Mouse (Mus musculus) right cerebral cortex, postnatal 14 days (tissue): ENCODE results near the gene Tjp1.
A peak's percentile ranks its signal among the peaks of the same experiment; 100 is the strongest.

ENCODE experiments used
- DNase-seq: peaks from one replicate; pipeline ENCODE4 v3.0.0; 2022

The Tjp1 gene

GRCm38 (mm10) chr7:65430401-65430800 is 97.2 kb downstream of the Tjp1 start:
- DNase-seq = no peak

DNA sequence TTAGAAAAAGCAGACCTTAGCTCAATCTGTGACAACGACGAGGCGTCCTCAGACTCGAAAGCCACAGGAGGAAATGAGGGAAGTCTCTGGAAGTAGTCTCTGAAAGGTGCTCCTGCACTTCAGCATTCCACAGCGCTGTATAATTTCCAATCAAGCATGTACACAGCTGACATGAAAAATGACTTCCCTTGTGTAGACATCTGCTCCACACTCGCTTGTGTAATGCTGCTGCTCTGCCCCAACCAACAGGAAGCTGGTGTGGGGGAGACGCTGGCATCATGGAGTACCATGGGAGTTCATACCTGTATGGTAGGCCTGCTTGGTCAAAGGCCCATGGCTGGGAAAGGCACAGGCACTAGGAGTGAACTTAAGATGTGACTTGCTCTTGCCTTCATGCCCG is 103.1 kb downstream of the Tjp1 start:
- DNase-seq = no peak

DNA sequence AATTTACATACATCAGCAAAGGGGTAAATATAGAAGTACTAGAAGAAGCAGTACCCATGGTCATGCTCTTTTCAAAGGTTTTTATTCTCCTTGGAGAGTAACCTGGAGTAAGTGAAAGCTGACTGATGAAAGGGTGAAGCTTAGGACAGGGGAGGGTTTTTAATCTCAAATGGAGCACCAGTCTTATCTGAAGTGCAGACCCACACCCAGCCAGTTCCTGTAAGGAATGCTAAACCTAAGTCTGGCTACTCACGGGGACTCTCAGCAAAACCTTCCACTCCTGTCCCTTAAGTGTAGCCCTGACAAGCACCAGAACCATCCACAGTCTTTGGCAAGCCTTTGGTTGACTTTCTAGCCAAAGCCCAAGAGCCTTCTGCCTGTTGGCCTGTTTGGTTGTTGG is 105.1 kb downstream of the Tjp1 start:
- no peak for DNase-seq

DNA sequence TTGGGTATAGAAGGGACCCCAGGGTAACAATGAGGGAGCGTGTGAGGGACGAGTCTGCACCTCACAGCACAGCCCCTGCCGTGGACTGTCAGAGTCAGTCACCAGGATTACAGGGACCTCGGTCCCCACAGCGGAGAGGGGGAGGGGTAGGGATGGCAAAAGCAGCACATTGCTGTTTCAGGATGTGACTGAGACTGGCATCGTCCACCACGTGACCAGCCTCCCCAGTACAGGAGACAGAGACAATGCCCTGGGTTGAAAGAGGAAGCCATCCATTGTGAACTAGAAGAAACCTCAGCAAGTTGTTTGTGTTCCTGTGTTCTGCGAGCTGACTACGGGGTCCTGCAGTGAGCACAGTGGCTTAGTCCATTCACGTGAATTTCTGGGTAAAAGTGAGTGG is 106.1 kb downstream of the Tjp1 start:
- peak; percentile 66 for DNase-seq

DNA sequence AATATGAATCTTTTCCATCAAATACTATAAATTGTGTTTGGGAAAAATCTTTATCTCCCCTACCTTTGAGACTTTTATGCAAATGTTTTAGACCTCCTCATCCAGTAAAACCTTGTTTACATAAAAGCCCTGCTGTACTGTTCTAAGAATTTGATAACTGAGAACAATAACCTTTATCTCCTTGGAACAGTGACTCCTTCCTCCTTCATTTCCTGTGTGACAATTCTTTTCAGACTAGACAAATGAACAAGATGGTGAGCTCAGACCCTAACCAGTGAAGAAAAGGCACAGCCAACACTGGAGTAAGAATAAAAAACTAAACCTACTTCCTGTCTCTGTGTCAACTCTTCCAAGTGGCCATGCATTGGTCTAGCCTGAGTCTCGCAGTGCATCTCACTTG is 107.7 kb downstream of the Tjp1 start:
- no peak for DNase-seq

DNA sequence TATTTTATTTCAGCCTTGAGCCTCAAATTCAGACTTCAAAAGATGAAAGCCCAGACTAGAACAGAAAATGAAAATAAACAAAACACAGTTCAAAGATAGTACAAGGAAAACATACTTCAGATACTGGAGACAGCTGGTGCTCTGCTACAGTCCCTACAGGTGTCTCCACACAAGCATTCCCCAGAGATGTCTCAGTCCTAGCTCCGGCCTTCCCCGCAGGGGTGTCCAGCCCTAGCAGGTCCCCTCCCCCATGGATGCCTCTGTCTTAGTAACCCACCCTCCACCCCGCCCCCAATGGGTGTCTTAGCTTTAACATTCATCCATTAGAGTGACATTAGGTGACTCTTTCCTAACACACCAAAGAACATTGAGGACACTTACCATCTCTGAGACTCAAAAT is 108.6 kb downstream of the Tjp1 start:
- DNase-seq = no peak

GRCm38 (mm10) chr7:65418366-65418911 is 109.1 kb downstream of the Tjp1 start:
- DNase-seq = no peak

GRCm38 (mm10) chr7:65417231-65418100 is 110.1 kb downstream of the Tjp1 start:
- no peak for DNase-seq

GRCm38 (mm10) chr7:65416506-65416905 is 111.1 kb downstream of the Tjp1 start:
- no peak for DNase-seq

GRCm38 (mm10) chr7:65413946-65414945 is 113.3 kb downstream of the Tjp1 start:
- no peak for DNase-seq

- DNase-seq = no peak
Observed at GRCm38 (mm10) chr7:65410668-65411067, 116.9 kb downstream of the Tjp1 start.

DNA sequence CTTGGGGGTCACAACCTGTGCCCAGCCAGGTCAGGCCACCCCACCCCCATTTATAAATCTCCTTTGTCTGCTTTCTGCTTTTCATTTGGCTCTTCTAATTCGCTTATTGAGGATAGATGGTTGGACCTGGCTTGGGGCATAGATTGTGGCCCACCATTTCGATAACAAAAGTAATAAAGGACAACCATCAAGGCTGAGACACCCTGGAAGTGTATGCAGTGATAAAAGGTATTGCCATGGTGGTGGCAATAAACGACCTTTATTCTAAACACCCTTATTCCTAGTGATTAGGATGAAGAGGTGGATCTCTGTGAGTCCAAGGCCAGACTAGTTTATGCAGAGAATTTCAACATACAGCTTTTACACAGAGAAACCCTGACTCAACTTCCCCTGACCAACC is 121.2 kb downstream of the Tjp1 start:
- DNase-seq = no peak

- no peak for DNase-seq
Observed at GRCm38 (mm10) chr7:65402516-65402915, 125.1 kb downstream of the Tjp1 start.

- DNase-seq = no peak
Observed at GRCm38 (mm10) chr7:65401622-65402021, 126.0 kb downstream of the Tjp1 start.

DNA sequence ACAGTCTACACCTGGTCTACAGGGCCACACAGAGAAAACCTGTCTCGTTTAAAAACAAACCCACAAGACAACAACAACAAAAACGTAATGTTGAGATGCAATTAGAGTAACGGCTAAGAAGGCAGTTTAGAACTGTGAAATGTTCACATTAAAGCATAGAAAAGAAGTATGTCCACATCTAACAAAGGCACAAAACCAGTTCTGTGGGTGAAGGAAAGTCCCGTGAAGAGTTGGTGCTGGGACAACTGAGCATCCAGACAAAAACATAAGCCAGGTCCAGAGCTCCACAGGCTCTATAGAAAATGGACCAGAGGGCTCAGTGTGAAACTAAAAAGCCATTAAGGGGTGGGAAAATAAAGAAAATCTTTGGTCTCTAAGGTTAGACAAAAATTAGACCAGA is 131.7 kb downstream of the Tjp1 start:
- no peak for DNase-seq

DNA sequence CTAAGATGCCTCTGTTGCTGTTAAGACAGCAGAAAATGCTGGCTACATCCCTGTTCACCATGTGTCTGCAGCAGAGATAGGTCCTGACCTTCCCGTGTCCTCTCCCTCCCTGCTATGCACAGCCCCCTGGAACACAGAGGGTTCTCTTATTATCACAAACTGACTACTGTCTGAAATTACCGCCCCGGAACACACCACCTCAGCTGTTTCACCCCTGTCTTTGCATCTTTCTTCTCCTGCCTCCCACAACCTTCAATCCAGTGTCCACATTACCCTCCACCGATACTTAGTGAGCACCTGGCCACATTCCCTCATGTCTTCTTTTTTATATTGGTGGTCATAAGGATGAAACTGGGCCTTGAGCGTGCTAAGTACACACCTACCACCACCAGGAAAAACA is 132.4 kb downstream of the Tjp1 start:
- no peak for DNase-seq

- no peak for DNase-seq
Observed at GRCm38 (mm10) chr7:65394672-65395071, 132.9 kb downstream of the Tjp1 start.

- DNase-seq = no peak
Observed at GRCm38 (mm10) chr7:65393704-65394452, 133.7 kb downstream of the Tjp1 start.

DNA sequence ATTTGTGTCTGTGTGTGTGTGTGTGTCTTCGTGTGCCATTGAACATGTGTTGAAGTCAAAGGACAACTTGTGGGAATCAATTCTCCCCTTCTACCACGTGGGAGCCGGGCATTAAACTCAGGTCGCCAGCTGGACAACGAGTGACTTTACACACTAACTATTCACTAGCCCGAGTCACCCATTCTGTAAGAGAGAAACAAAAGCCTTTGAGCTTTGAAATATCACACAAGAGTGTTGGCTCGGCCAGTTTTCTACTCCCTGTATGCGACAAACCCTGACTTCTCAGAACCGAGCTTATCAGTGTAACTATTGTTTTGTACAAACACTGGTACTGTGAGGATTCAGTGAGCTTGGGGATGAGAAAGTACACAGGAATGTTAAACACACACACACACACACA is 134.6 kb downstream of the Tjp1 start:
- no peak for DNase-seq

- DNase-seq = no peak
Observed at GRCm38 (mm10) chr7:65389539-65389938, 138.0 kb downstream of the Tjp1 start.

GRCm38 (mm10) chr7:65388243-65389013 is 139.2 kb downstream of the Tjp1 start:
- peak; percentile 37 for DNase-seq
